Mouse (Mus musculus): ENCODE data around the gene 4930455H04Rik. TPM values are rescaled to one million over a fixed set of nuclear protein-coding genes. Genes with fewer than 3 reads are reported as not detected.

4930455H04Rik gene
- polyA plus RNA-seq, 1 experiment from 2014 or later, result not detected

GRCm38 (mm10) chr3:116951489-116951888 is 16.6 kb upstream of the 4930455H04Rik start:
- Histone ChIP-seq H3K9ac (no peak overlapping the region), H3K27me3 (no peaks in the 10 kb centered on the region), H3K4me3 (no peak overlapping the region), H3K4me2 (no peak overlapping the region), H3K9me3 (replicated peaks) (no peaks in the 10 kb centered on the region), H3K27ac (no peak overlapping the region), H3K4me1 (no peaks in the 10 kb centered on the region), H3K36me3 (ENCODE audit: poor library complexity, severe bottlenecking) (0 out of 2 replicates have a peak, but pooled peaks cover 6% of the 10 kb centered on the region)
- no peak for ATAC-seq
- 98% methylated on average over 3 of the region's 3 CpGs for WGBS

GRCm38 (mm10) chr3:116952242-116952899 is 15.7 kb upstream of the 4930455H04Rik start:
- Histone ChIP-seq H3K36me3 (ENCODE audit: poor library complexity, severe bottlenecking) (no peaks in the 10 kb centered on the region), H3K9me3 (replicated peaks) (no peaks in the 10 kb centered on the region), H3K27me3 (no peaks in the 10 kb centered on the region), H3K4me2 (no peak overlapping the region), H3K4me1 (no peaks in the 10 kb centered on the region), H3K4me3 (no peak overlapping the region), H3K9ac (no peak overlapping the region), H3K27ac (no peak overlapping the region)
- no peak for ATAC-seq
- WGBS, result 85% methylated on average over 8 of the region's 8 CpGs

- Histone ChIP-seq H3K4me2 (no peak overlapping the region), H3K9me3 (replicated peaks) (no peaks in the 10 kb centered on the region), H3K4me1 (no peaks in the 10 kb centered on the region), H3K4me3 (no peak overlapping the region), H3K36me3 (ENCODE audit: poor library complexity, severe bottlenecking) (no peaks in the 10 kb centered on the region), H3K27ac (no peak overlapping the region), H3K9ac (no peak overlapping the region), H3K27me3 (no peaks in the 10 kb centered on the region)
- ATAC-seq, result no peak
- WGBS, result 81% methylated on average over 6 of the region's 6 CpGs
Measured at GRCm38 (mm10) chr3:116953366-116953765, 14.7 kb upstream of the 4930455H04Rik start.

- 67% methylated on average over 6 of the region's 6 CpGs for WGBS
Measured at GRCm38 (mm10) chr3:116955061-116955460, 13.0 kb upstream of the 4930455H04Rik start.

GRCm38 (mm10) chr3:116960414-116960813 is 7.7 kb upstream of the 4930455H04Rik start:
- Histone ChIP-seq H3K4me1 (no peaks in the 10 kb centered on the region), H3K9ac (no peak overlapping the region), H3K4me2 (no peak overlapping the region), H3K27me3 (no peaks in the 10 kb centered on the region), H3K4me3 (no peak overlapping the region), H3K36me3 (ENCODE audit: poor library complexity, severe bottlenecking) (no peaks in the 10 kb centered on the region), H3K27ac (no peak overlapping the region), H3K9me3 (replicated peaks) (no peaks in the 10 kb centered on the region)
- ATAC-seq, result no peak
- WGBS, result 82% methylated on average over 2 of the region's 2 CpGs

More at GRCm38 (mm10) chr3:116955061-116955460, 13.0 kb upstream of the 4930455H04Rik start:
- no peaks in the 10 kb centered on the region for H3K9me3 ChIP-seq (replicated peaks)
- no peaks in the 10 kb centered on the region for H3K36me3 ChIP-seq (ENCODE audit: poor library complexity, severe bottlenecking)
- ATAC-seq, result no peak
- H3K27ac ChIP-seq, result no peak overlapping the region
- no peak overlapping the region for H3K4me2 ChIP-seq
- H3K4me1 ChIP-seq, result no peaks in the 10 kb centered on the region
- H3K9ac ChIP-seq, result no peak overlapping the region
- no peaks in the 10 kb centered on the region for H3K27me3 ChIP-seq
- H3K4me3 ChIP-seq, result no peak overlapping the region

GRCm38 (mm10) chr3:116961354-116962142 is 6.5 kb upstream of the 4930455H04Rik start:
- no peak for ATAC-seq
- WGBS, result 72% methylated on average over 15 of the region's 15 CpGs
- H3K4me2 ChIP-seq, result no peak overlapping the region

GRCm38 (mm10) chr3:116963213-116963612 is 4.9 kb upstream of the 4930455H04Rik start:
- H3K27me3 ChIP-seq, result no peaks in the 10 kb centered on the region
- peaks cover 11% of the 10 kb centered on the region for H3K4me1 ChIP-seq
- no peak overlapping the region for H3K4me2 ChIP-seq
- no peak overlapping the region for H3K4me3 ChIP-seq
- H3K27ac ChIP-seq, result no peak overlapping the region
- no peaks in the 10 kb centered on the region for H3K36me3 ChIP-seq (ENCODE audit: poor library complexity, severe bottlenecking)
- no peak for ATAC-seq
- H3K9me3 ChIP-seq (replicated peaks), result no peaks in the 10 kb centered on the region
- 73% methylated on average over 4 of the region's 4 CpGs for WGBS
- no peak overlapping the region for H3K9ac ChIP-seq

More at GRCm38 (mm10) chr3:116961354-116962142, 6.5 kb upstream of the 4930455H04Rik start:
- Histone ChIP-seq H3K27ac (no peak overlapping the region), H3K4me1 (peaks cover under 1% of the 10 kb centered on the region), H3K27me3 (no peaks in the 10 kb centered on the region), H3K4me3 (no peak overlapping the region), H3K9ac (no peak overlapping the region), H3K36me3 (ENCODE audit: poor library complexity, severe bottlenecking) (no peaks in the 10 kb centered on the region), H3K9me3 (replicated peaks) (no peaks in the 10 kb centered on the region)

GRCm38 (mm10) chr3:116964426-116964825 is 3.6 kb upstream of the 4930455H04Rik start:
- H3K4me3 ChIP-seq, result no peak overlapping the region
- H3K4me1 ChIP-seq, result peaks cover 19% of the 10 kb centered on the region
- no peaks in the 10 kb centered on the region for H3K9me3 ChIP-seq (replicated peaks)
- no peak overlapping the region for H3K9ac ChIP-seq
- no peaks in the 10 kb centered on the region for H3K36me3 ChIP-seq (ENCODE audit: poor library complexity, severe bottlenecking)
- H3K4me2 ChIP-seq, result no peak overlapping the region
- WGBS, result 88% methylated on average over 9 of the region's 9 CpGs
- ATAC-seq, result no peak
- no peak overlapping the region for H3K27ac ChIP-seq
- H3K27me3 ChIP-seq, result no peaks in the 10 kb centered on the region

- ATAC-seq, result peak; percentile 81
- H3K4me3 ChIP-seq, result no peak overlapping the region
Measured at GRCm38 (mm10) chr3:116966225-116966624, 1.8 kb upstream of the 4930455H04Rik start.

GRCm38 (mm10) chr3:116966800-116967199 is 1.3 kb upstream of the 4930455H04Rik start:
- H3K4me2 ChIP-seq, result peak overlapping the region; percentile 46
- peak overlapping the region; percentile 15 for H3K4me3 ChIP-seq
- no peaks in the 10 kb centered on the region for H3K9me3 ChIP-seq (replicated peaks)
- 0 out of 2 replicates have a peak overlapping the region, but pooled peaks have one; percentile 16 for H3K27ac ChIP-seq
- H3K36me3 ChIP-seq (ENCODE audit: poor library complexity, severe bottlenecking), result no peaks in the 10 kb centered on the region
- peaks cover 24% of the 10 kb centered on the region for H3K4me1 ChIP-seq
- 48% methylated on average over 6 of the region's 6 CpGs for WGBS
- no peak overlapping the region for H3K9ac ChIP-seq
- no peaks in the 10 kb centered on the region for H3K27me3 ChIP-seq
- no peak for ATAC-seq

More at GRCm38 (mm10) chr3:116966225-116966624, 1.8 kb upstream of the 4930455H04Rik start:
- H3K36me3 ChIP-seq (ENCODE audit: poor library complexity, severe bottlenecking), result no peaks in the 10 kb centered on the region
- 21% methylated on average over 4 of the region's 4 CpGs for WGBS
- H3K4me1 ChIP-seq, result peaks cover 24% of the 10 kb centered on the region
- H3K9ac ChIP-seq, result no peak overlapping the region
- no peaks in the 10 kb centered on the region for H3K27me3 ChIP-seq
- H3K4me2 ChIP-seq, result 0 out of 2 replicates have a peak overlapping the region, but pooled peaks have one; percentile 2
- no peak overlapping the region for H3K27ac ChIP-seq
- no peaks in the 10 kb centered on the region for H3K9me3 ChIP-seq (replicated peaks)

- Histone ChIP-seq H3K4me1 (peaks cover 24% of the 10 kb centered on the region), H3K27me3 (no peaks in the 10 kb centered on the region), H3K9ac (peak overlapping the region; percentile 7), H3K27ac (no peak overlapping the region), H3K4me3 (peak overlapping the region; percentile 15), H3K4me2 (peak overlapping the region; percentile 46), H3K9me3 (replicated peaks) (no peaks in the 10 kb centered on the region), H3K36me3 (ENCODE audit: poor library complexity, severe bottlenecking) (no peaks in the 10 kb centered on the region)
- 87% methylated on average over 6 of the region's 6 CpGs for WGBS
- no peak for ATAC-seq
Measured at GRCm38 (mm10) chr3:116967436-116967835, 631 bp upstream of the 4930455H04Rik start.

GRCm38 (mm10) chr3:116968540-116968997 is 502 bp downstream of the 4930455H04Rik start, which contains the start of gene Palmd:
Palmd (minus strand) TSS chr3:116968987.
- 2% methylated on average over 17 of the region's 17 CpGs for WGBS
- peak; percentile 97 for ATAC-seq
- H3K27ac ChIP-seq, result peak within 1 kb of the TSS; percentile 86
- peak within 1 kb of the TSS; percentile 68 for H3K9ac ChIP-seq
- peak within 1 kb of the TSS; percentile 43 for H3K4me3 ChIP-seq
- no peaks in the 10 kb centered on the region for H3K36me3 ChIP-seq (ENCODE audit: poor library complexity, severe bottlenecking)
- H3K4me2 ChIP-seq, result peak within 1 kb of the TSS; percentile 66
- no peaks in the 10 kb centered on the region for H3K9me3 ChIP-seq (replicated peaks)
- peaks cover 24% of the 10 kb centered on the region for H3K4me1 ChIP-seq
- no peaks in the 10 kb centered on the region for H3K27me3 ChIP-seq
